ENCODE assay signal across 10 mouse cellular contexts in the genomic region with DNA sequence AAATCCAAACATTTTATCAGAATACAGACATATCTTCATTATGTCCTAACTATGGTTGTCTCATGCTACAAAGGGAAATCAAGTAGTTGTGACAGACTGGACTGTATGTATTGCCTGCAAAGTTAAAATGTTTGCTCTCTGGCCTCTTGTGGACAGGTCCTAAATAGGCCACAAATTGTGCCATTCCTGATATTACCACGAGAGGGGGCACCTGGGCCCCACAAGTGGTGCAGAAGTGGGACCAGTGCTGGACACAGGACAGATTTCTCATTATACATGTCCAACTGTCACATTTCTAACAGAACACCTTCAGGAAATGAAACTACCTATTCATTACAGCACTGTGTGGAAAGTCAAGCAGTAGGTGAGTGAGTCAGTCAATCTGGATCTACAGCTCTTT. TPM values are rescaled to one million over a fixed set of nuclear protein-coding genes. Genes with fewer than 3 reads are reported as not detected.
A peak's percentile ranks its signal among the peaks of the same experiment; 100 is the strongest.
DNase-seq lines count a peak whose midpoint lies in the region; ATAC-seq and TF ChIP-seq lines count a peak whose summit lies in the region.
"Had no signal": no experiment of that assay in that cellular context is flagged by ENCODE, and none has a peak within 500 bp of the region (broad histone marks: within the 10 kb centered on the region; RNA-seq: fewer than 3 reads in every experiment).

No protein-coding gene starts in this region.

- no peak overlapping the region for H3K4me2 ChIP-seq in kidney, embryonic 14.5 days (replicated peaks; ENCODE audit: low read depth, low read length)
- H3K4me2 ChIP-seq: embryonic facial prominence, embryonic 15.5 days; limb, embryonic 13.5 days had no signal

- ATAC-seq in kidney, embryonic 14.5 days (ENCODE audit: low FRiP score, low TSS enrichment), result no peak

- no peaks in the 10 kb centered on the region for H3K9me3 ChIP-seq in kidney, embryonic 14.5 days (ENCODE audit: control insufficient read depth, low read length)
- no peaks in the 10 kb centered on the region for H3K9me3 ChIP-seq in E14TG2a.4 (ENCODE audit: low read length)
- no peaks in the 10 kb centered on the region for H3K9me3 ChIP-seq in limb, embryonic 10.5 days (replicated peaks)
- H3K9me3 ChIP-seq: embryonic facial prominence, embryonic 15.5 days; limb, embryonic 13.5 days had no signal

- 43% methylated on average over 1 of the region's 1 CpGs for WGBS in kidney, embryonic 14.5 days
- 57% methylated on average over 1 of the region's 1 CpGs for WGBS in limb, embryonic 10.5 days

- H3K27ac ChIP-seq in kidney, embryonic 14.5 days (ENCODE audit: low read depth, low read length), result no peak overlapping the region
- H3K27ac ChIP-seq in limb, embryonic 10.5 days, result no peak overlapping the region
- H3K27ac ChIP-seq: embryonic facial prominence, embryonic 15.5 days; limb, embryonic 13.5 days had no signal

- H3K4me1 ChIP-seq in kidney, embryonic 14.5 days (ENCODE audit: control insufficient read depth, insufficient read depth, low read length), result peaks cover 10% of the 10 kb centered on the region
- peaks cover 17% of the 10 kb centered on the region for H3K4me1 ChIP-seq in E14TG2a.4 (replicated peaks; ENCODE audit: low read depth, low read length)
- peaks cover 10% of the 10 kb centered on the region for H3K4me1 ChIP-seq in limb, embryonic 10.5 days

- H3K27me3 ChIP-seq in kidney, embryonic 14.5 days (ENCODE audit: control insufficient read depth, insufficient read depth, low read length), result no peaks in the 10 kb centered on the region
- H3K27me3 ChIP-seq in E14TG2a.4 (ENCODE audit: insufficient read depth, low read length), result no peaks in the 10 kb centered on the region
- no peaks in the 10 kb centered on the region for H3K27me3 ChIP-seq in limb, embryonic 10.5 days (ENCODE audit: low read depth, poor library complexity, severe bottlenecking)
- H3K27me3 ChIP-seq: embryonic facial prominence, embryonic 15.5 days; limb, embryonic 13.5 days had no signal

- H3K4me3 ChIP-seq in kidney, embryonic 14.5 days (ENCODE audit: low read length), result no peak overlapping the region
- no peak overlapping the region for H3K4me3 ChIP-seq in E14TG2a.4 (replicated peaks; ENCODE audit: low read length)
- no peak overlapping the region for H3K4me3 ChIP-seq in limb, embryonic 10.5 days
- H3K4me3 ChIP-seq: embryonic facial prominence, embryonic 15.5 days; limb, embryonic 13.5 days had no signal

- peak; percentile 36 for DNase-seq in kidney, adult 11 months
- peak; percentile 76 for DNase-seq in brain, adult 2 months (ENCODE audit: low read depth, low spot score)
- peak; percentile 61 for DNase-seq in gastrocnemius, adult 18-20 months (ENCODE audit: low spot score)
- DNase-seq in limb, embryonic 10.5 days (ENCODE audit: low spot score), result peak; percentile 50
- DNase-seq in ovary, postnatal 14 days (ENCODE audit: low spot score), result peak; percentile 49
- DNase-seq in T-cell, adult 2 months (ENCODE audit: low spot score), result no peak

- TF ChIP-seq CTCF in E14TG2a.4 (conservative IDR thresholded peaks at IDR 0.05; ENCODE audit: low read length), result peak; percentile 74

- peaks cover 62% of the 10 kb centered on the region for H3K36me3 ChIP-seq in kidney, embryonic 14.5 days (ENCODE audit: control insufficient read depth, insufficient read depth, low read length)
- H3K36me3 ChIP-seq in E14TG2a.4 (ENCODE audit: insufficient read depth, low read length), result peaks cover 90% of the 10 kb centered on the region
- H3K36me3 ChIP-seq in limb, embryonic 10.5 days, result peaks cover 70% of the 10 kb centered on the region

- H3K9ac ChIP-seq in kidney, embryonic 14.5 days (ENCODE audit: low read depth, low read length), result no peak overlapping the region
- H3K9ac ChIP-seq: embryonic facial prominence, embryonic 15.5 days; limb, embryonic 13.5 days had no signal

RNA-seq across cellular contexts. Expression of gene Rpp38, which starts 5.1 kb away (rescaled TPM):
- 26.5 and 35.2 TPM in 2 replicates for polyA plus RNA-seq in kidney, embryonic 14.5 days (2014; fragmentation: Nextera tagmentation; extraction: Ambion mirVana)
- total RNA-seq in gastrocnemius, adult 18-20 months (2021), result 1 to 10 TPM; 5.3 to 6.1 TPM
- polyA plus RNA-seq in limb, embryonic 10.5 days (2016; fragmentation: Nextera tagmentation; extraction: Ambion mirVana), result 19.0 and 21.3 TPM in 2 replicates

RNA-seq across cellular contexts. Expression of gene Acbd7, which starts 8.6 kb away (rescaled TPM):
- polyA plus RNA-seq in kidney, embryonic 14.5 days (2014; fragmentation: Nextera tagmentation; extraction: Ambion mirVana), result 1.2 and 1.7 TPM in 2 replicates
- total RNA-seq in gastrocnemius, adult 18-20 months (2021), result 1 to 10 TPM in 1 of 2 experiments, under 1 TPM in 1; 0.47 to 1.1 TPM
- polyA plus RNA-seq in limb, embryonic 10.5 days (2016; fragmentation: Nextera tagmentation; extraction: Ambion mirVana), result 0.41 TPM in 1 of 2 replicates, not detected in the other

RNA-seq across cellular contexts. Expression of gene Nmt2, which starts 43.3 kb away (rescaled TPM):
- polyA plus RNA-seq in kidney, embryonic 14.5 days (2014; fragmentation: Nextera tagmentation; extraction: Ambion mirVana), result 52.1 and 54.4 TPM in 2 replicates
- total RNA-seq in gastrocnemius, adult 18-20 months (2021), result 10 to 100 TPM; 11.7 to 12.7 TPM
- 32.0 and 33.9 TPM in 2 replicates for polyA plus RNA-seq in limb, embryonic 10.5 days (2016; fragmentation: Nextera tagmentation; extraction: Ambion mirVana)
